Mouse (Mus musculus) CH12.LX (cell line): Measurements from ENCODE around the gene E330017A01Rik. TPM values are rescaled to one million over a fixed set of nuclear protein-coding genes. Genes with fewer than 3 reads are reported as not detected.

Experiments
- DNase-seq: peaks from one replicate; pipeline ENCODE4 v3.0.0-alpha.2; 2013; ENCODE audit errors: extremely low read depth
- H3K27ac ChIP-seq: 2 replicates; pipeline ENCODE4 v1.5.1; 2012; ENCODE audit warnings: low read depth, mild to moderate bottlenecking, control low read depth, moderate library complexity; ENCODE audit not compliant: insufficient read depth
- H3K27me3 ChIP-seq: replicated peaks from 2 replicates; pipeline ENCODE3; 2012; ENCODE audit warnings: inconsistent platforms
- H3K36me3 ChIP-seq, 2 experiments: replicated peaks in 1 of 2; 2 replicates each; pipeline versions ENCODE3 to v1.6.1; 2012; ENCODE audit warnings: inconsistent platforms in 1 of 2, low read length in 1 of 2, mild to moderate bottlenecking in 1 of 2, mixed read lengths in 1 of 2, moderate library complexity in 1 of 2; ENCODE audit not compliant: control insufficient read depth in 1 of 2, insufficient read depth in 1 of 2
- H3K4me1 ChIP-seq, 2 experiments: 2 replicates each; pipeline ENCODE4 v1.6.1; 2012; ENCODE audit warnings: inconsistent platforms in 1 of 2, moderate library complexity in 1 of 2; ENCODE audit not compliant: insufficient read depth in 2 of 2, control insufficient read depth in 1 of 2
- H3K4me2 ChIP-seq: 2 replicates; pipeline ENCODE4 v1.6.1; 2012; ENCODE audit warnings: low read depth, mild to moderate bottlenecking, control low read depth; ENCODE audit not compliant: poor library complexity, insufficient read depth, severe bottlenecking
- H3K4me3 ChIP-seq, 3 experiments: fragments of 150-350 bp in 1 of 3; sonication (generic) in 1 of 3; replicated peaks in 1 of 3; 2 replicates each; pipeline versions ENCODE3 to v1.5.1; 2011 to 2012; ENCODE audit warnings: low read depth in 2 of 3, low read length in 2 of 3, mild to moderate bottlenecking in 2 of 3, moderate library complexity in 2 of 3, control low read depth in 1 of 3, improper control_type of control experiment in 1 of 3, inconsistent platforms in 1 of 3, mixed read lengths in 1 of 3; ENCODE audit not compliant: poor library complexity in 1 of 3
- H3K79me2 ChIP-seq: replicated peaks from 2 replicates; pipeline ENCODE4 v1.6.1; 2012; ENCODE audit warnings: mild to moderate bottlenecking, moderate library complexity; ENCODE audit not compliant: control insufficient read depth, poor library complexity, insufficient read depth, severe bottlenecking; ENCODE audit errors: extremely low read depth
- H3K9ac ChIP-seq: 2 replicates; pipeline ENCODE4 v1.6.1; 2012; ENCODE audit warnings: low read depth, mild to moderate bottlenecking, control low read depth, moderate library complexity; ENCODE audit not compliant: insufficient read depth
- H3K9me3 ChIP-seq: replicated peaks from 2 replicates; pipeline ENCODE3; 2012; ENCODE audit warnings: low read length, inconsistent platforms, mixed read lengths
- CHD1 ChIP-seq: IDR thresholded peaks from 2 replicates; pipeline ENCODE4 v1.6.1; 2012; ENCODE audit warnings: low read depth, low read length, improper control_type of control experiment, inconsistent platforms
- CTCF ChIP-seq, 2 experiments: IDR thresholded peaks in 1 of 2; conservative IDR thresholded peaks in 1 of 2; 2 replicates each; pipeline ENCODE4 v1.5.1; 2011 to 2012; ENCODE audit warnings: low read depth in 2 of 2, low read length in 2 of 2, improper control_type of control experiment in 1 of 2, inconsistent platforms in 1 of 2, mild to moderate bottlenecking in 1 of 2, moderate library complexity in 1 of 2
- E2F4 ChIP-seq: IDR thresholded peaks from 2 replicates; pipeline ENCODE4 v1.6.1; 2011; ENCODE audit warnings: low read depth, low read length, improper control_type of control experiment; ENCODE audit not compliant: insufficient replicate concordance
- ELF1 ChIP-seq: IDR thresholded peaks from 2 replicates; pipeline ENCODE4 v1.6.1; 2014; ENCODE audit warnings: low read depth, mild to moderate bottlenecking, inconsistent platforms, low read length, improper control_type of control experiment
- GABPA ChIP-seq: IDR thresholded peaks from 2 replicates; pipeline ENCODE4 v1.6.1; 2012; ENCODE audit warnings: low read depth, low read length, improper control_type of control experiment, inconsistent platforms; ENCODE audit not compliant: insufficient replicate concordance
- HCFC1 ChIP-seq: IDR thresholded peaks from 2 replicates; pipeline ENCODE4 v1.6.1; 2012; ENCODE audit warnings: low read depth, mild to moderate bottlenecking, inconsistent platforms, low read length, improper control_type of control experiment
- IRF4 ChIP-seq: IDR thresholded peaks from 2 replicates; pipeline ENCODE4 v1.6.1; 2014; ENCODE audit warnings: low read depth, mild to moderate bottlenecking, inconsistent platforms, low read length, improper control_type of control experiment
- JUND ChIP-seq: conservative IDR thresholded peaks from 2 replicates; pipeline ENCODE4 v1.6.1; 2011; ENCODE audit warnings: low read depth, low read length, improper control_type of control experiment
- KAT2A ChIP-seq: IDR thresholded peaks from 2 replicates; pipeline ENCODE4 v1.6.1; 2012; ENCODE audit warnings: low read length, improper control_type of control experiment, inconsistent platforms; ENCODE audit not compliant: insufficient replicate concordance
- MAFK ChIP-seq: IDR thresholded peaks from 2 replicates; pipeline ENCODE4 v1.6.1; 2011; ENCODE audit warnings: low read length, improper control_type of control experiment; ENCODE audit not compliant: insufficient replicate concordance
- MAX ChIP-seq: IDR thresholded peaks from 2 replicates; pipeline ENCODE4 v1.6.1; 2011; ENCODE audit warnings: low read length, improper control_type of control experiment
- MEF2A ChIP-seq: IDR thresholded peaks from 2 replicates; pipeline ENCODE4 v1.6.1; 2014; ENCODE audit warnings: low read depth, mild to moderate bottlenecking, inconsistent platforms, low read length, improper control_type of control experiment, borderline replicate concordance
- MXI1 ChIP-seq: IDR thresholded peaks from 2 replicates; pipeline ENCODE4 v1.6.1; 2011; ENCODE audit warnings: mild to moderate bottlenecking, low read depth, low read length, improper control_type of control experiment
- MYC ChIP-seq: IDR thresholded peaks from 2 replicates; pipeline ENCODE4 v1.6.1; 2011; ENCODE audit warnings: low read depth, mild to moderate bottlenecking, improper control_type of control experiment, low read length
- NELFE ChIP-seq: IDR thresholded peaks from 2 replicates; pipeline ENCODE4 v1.6.1; 2011; ENCODE audit warnings: low read depth, low read length, improper control_type of control experiment
- PAX5 ChIP-seq: IDR thresholded peaks from 2 replicates; pipeline ENCODE4 v1.6.1; 2012; ENCODE audit warnings: low read length, inconsistent platforms, mixed read lengths
- POLR2AphosphoS2 ChIP-seq: IDR thresholded peaks from 2 replicates; pipeline ENCODE4 v1.6.1; 2011; ENCODE audit warnings: low read depth, low read length, improper control_type of control experiment
- RAD21 ChIP-seq: IDR thresholded peaks from 2 replicates; pipeline ENCODE4 v1.6.1; 2011; ENCODE audit warnings: low read depth, mild to moderate bottlenecking, low read length, improper control_type of control experiment, moderate library complexity
- SMC3 ChIP-seq: IDR thresholded peaks from 2 replicates; pipeline ENCODE4 v1.6.1; 2011; ENCODE audit warnings: low read depth, low read length, improper control_type of control experiment
- TCF12 ChIP-seq: IDR thresholded peaks from 2 replicates; pipeline ENCODE4 v1.6.1; 2014; ENCODE audit warnings: low read depth, mild to moderate bottlenecking, inconsistent platforms, low read length, improper control_type of control experiment
- USF2 ChIP-seq: conservative IDR thresholded peaks from 2 replicates; pipeline ENCODE4 v1.6.1; 2011; ENCODE audit warnings: low read depth, low read length, improper control_type of control experiment
- ZKSCAN1 ChIP-seq: IDR thresholded peaks from 2 replicates; pipeline ENCODE4 v1.6.1; 2012; ENCODE audit warnings: low read depth, inconsistent platforms, low read length, improper control_type of control experiment, borderline replicate concordance
- ZNF384 ChIP-seq: IDR thresholded peaks from 2 replicates; pipeline ENCODE4 v1.6.1; 2012; ENCODE audit warnings: low read depth, low read length, improper control_type of control experiment, inconsistent platforms
- dilution Hi-C: fragments of 300-500 bp; cut with MboI; formaldehyde crosslinking; loops from 2 replicates; pipeline ENCODE4 v1.14.3; 2020; ENCODE audit warnings: low sequenced_read_pairs; ENCODE audit not compliant: extremely low pct_unique_long_range_greater_than_20kb, extremely low pct_ligation_motif_present
- in situ Hi-C: fragments of 300-500 bp; cut with MboI; formaldehyde crosslinking; loops from 3 replicates; pipeline ENCODE4 v1.14.3; 2019; ENCODE audit warnings: low sequenced_read_pairs, low pct_ligation_motif_present, low pct_unique_long_range_greater_than_20kb, mixed read lengths
- polyA plus RNA-seq: library from polyadenylated mRNA; unstranded; fragments of >175 nt; gene quantifications from 2 replicates; pipeline ENCODE4 v1.2.1, GENCODE M21; 2012; ENCODE audit warnings: low read depth; ENCODE audit not compliant: insufficient read length
- total RNA-seq, 2 experiments: library from RNA; depleted of rRNA; stranded (reverse); fragments of 300-350 nt in 1 of 2; fragments of >200 nt in 1 of 2; gene quantifications; 2 replicates each; pipeline ENCODE4 v1.2.3; 2012 to 2014

Gene E330017A01Rik
- total and polyA plus RNA-seq, 3 experiments = 0.21 TPM; not detected in 2

GRCm38 (mm10) chr16:58623114-58623513 is 15.4 kb downstream of the E330017A01Rik start:
- Histone ChIP-seq H3K79me2 (no peaks in the 10 kb centered on the region), H3K4me3 (no peak overlapping the region), H3K27ac (no peak overlapping the region), H3K9me3 (no peaks in the 10 kb centered on the region), H3K27me3 (no peaks in the 10 kb centered on the region), H3K4me2 (no peak overlapping the region), H3K4me1 (peaks cover 2 to 4% of the 10 kb centered on the region in 2 experiments; a peak in 1 of 4 replicates), H3K9ac (no peak overlapping the region), H3K36me3 (no peaks in the 10 kb centered on the region)
- DNase-seq = no peak
- dilution Hi-C loops (no loop called here), in situ Hi-C loops (loop anchor here (5.0 kb wide), 1 partner anchor 161 kb away; no protein-coding TSS in a partner anchor)
- no peak for TF ChIP-seq USF2
- TF ChIP-seq PAX5 = no peak
- TF ChIP-seq IRF4 = no peak
- TF ChIP-seq SMC3 = no peak
- TF ChIP-seq MAFK = no peak
- no peak for TF ChIP-seq NELFE
- no peak for TF ChIP-seq JUND
- TF ChIP-seq CTCF (conservative IDR thresholded peaks at IDR 0.05 in 1 of 2, IDR thresholded peaks at IDR 0.05 in 1 of 2; ENCODE audit: low read depth in 2 of 2, low read length in 2 of 2) = no peak
- no peak for TF ChIP-seq MYC
- no peak for TF ChIP-seq MEF2A
- TF ChIP-seq POLR2AphosphoS2 = no peak
- TF ChIP-seq E2F4 = no peak

GRCm38 (mm10) chr16:58622377-58622776 is 16.2 kb downstream of the E330017A01Rik start:
- H3K4me2 ChIP-seq = no peak overlapping the region
- no peak overlapping the region for H3K27ac ChIP-seq
- H3K79me2 ChIP-seq = no peaks in the 10 kb centered on the region
- peaks cover 4 to 9% of the 10 kb centered on the region in 2 experiments; a peak in 2 of 4 replicates for H3K4me1 ChIP-seq
- no peaks in the 10 kb centered on the region for H3K36me3 ChIP-seq
- no peak for DNase-seq
- dilution Hi-C loops = no loop called here
- no peak overlapping the region for H3K4me3 ChIP-seq
- no peaks in the 10 kb centered on the region for H3K27me3 ChIP-seq
- TF ChIP-seq CTCF (conservative IDR thresholded peaks at IDR 0.05 in 1 of 2, IDR thresholded peaks at IDR 0.05 in 1 of 2; ENCODE audit: low read depth in 2 of 2, low read length in 2 of 2) (no peak), TCF12 (no peak), HCFC1 (no peak), CHD1 (no peak), PAX5 (no peak), MAFK (no peak), MEF2A (no peak), ELF1 (no peak), MAX (no peak), RAD21 (no peak), ZKSCAN1 (no peak), E2F4 (no peak), MXI1 (no peak), ZNF384 (no peak), JUND (no peak), USF2 (no peak), KAT2A (no peak), GABPA (no peak)
- H3K9me3 ChIP-seq = no peaks in the 10 kb centered on the region
- no peak overlapping the region for H3K9ac ChIP-seq
- in situ Hi-C loops = loop anchor here (5.0 kb wide), 1 partner anchor 160 kb away; no protein-coding TSS in a partner anchor
